Mouse (Mus musculus): ENCODE measurements around the gene Rmnd5b.
"Not testable (repeated sequence)": the region's sequence is repeated elsewhere in the genome, so short reads cannot be mapped to it uniquely, and the experiment has no call there.

The Rmnd5b gene

GRCm38 (mm10) chr11:51635525-51636322 is at the start of gene Rmnd5b:
Gene Rmnd5b, minus strand, starts transcription at chr11:51635896.
- peak; percentile 92 for DNase-seq (ENCODE audit: low spot score in 2 of 2)

DNA sequence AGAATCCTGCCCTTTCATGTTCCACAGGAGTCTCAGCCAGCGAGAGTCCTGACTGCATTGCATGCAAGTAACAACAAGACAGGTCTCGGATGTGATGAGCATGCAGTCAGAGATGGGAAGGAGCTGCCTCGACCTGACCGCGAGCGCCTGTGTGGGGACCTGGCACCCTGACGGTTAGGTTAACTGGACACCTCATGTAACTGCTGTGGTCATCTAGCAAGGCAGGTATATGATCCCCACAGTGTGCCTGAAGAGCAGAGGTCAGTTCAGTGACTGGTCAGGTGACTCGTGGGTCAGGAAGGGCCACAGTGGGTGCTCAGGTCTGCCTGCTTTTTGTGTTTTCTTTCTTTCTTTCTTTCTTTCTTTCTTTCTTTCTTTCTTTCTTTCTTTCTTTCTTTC is 46.3 kb upstream of the Rmnd5b start:
- DNase-seq (ENCODE audit: low spot score in 2 of 2) = no peak

- DNase-seq (ENCODE audit: low spot score in 2 of 2) = peak; percentile 75 to 87
Observed at GRCm38 (mm10) chr11:51681324-51681975, 45.8 kb upstream of the Rmnd5b start.

DNA sequence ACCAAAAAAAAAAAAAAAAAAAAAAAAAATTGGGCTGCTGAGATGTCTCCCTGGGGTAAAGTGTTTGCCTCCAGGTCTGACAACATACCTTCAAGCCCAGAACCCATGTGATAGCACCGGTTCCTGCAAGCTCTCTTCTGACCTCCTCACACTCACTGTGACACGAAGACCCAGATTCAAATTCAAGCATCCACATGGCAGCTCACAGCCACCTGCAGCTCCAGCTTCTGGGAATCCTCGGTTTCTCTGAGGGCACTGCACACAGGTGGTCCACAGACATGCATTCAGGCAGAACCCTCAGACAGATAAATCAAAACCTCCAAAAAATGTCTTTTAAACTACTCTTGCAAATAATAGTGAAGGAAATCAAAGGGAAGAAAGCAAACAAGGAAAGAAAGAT is 43.8 kb upstream of the Rmnd5b start:
- DNase-seq (ENCODE audit: low spot score in 2 of 2) = no peak

GRCm38 (mm10) chr11:51677737-51678418 is 42.2 kb upstream of the Rmnd5b start:
- no peak for DNase-seq (ENCODE audit: low spot score in 2 of 2)

GRCm38 (mm10) chr11:51675386-51675785 is 39.7 kb upstream of the Rmnd5b start:
- DNase-seq (ENCODE audit: low spot score in 2 of 2) = no peak

DNA sequence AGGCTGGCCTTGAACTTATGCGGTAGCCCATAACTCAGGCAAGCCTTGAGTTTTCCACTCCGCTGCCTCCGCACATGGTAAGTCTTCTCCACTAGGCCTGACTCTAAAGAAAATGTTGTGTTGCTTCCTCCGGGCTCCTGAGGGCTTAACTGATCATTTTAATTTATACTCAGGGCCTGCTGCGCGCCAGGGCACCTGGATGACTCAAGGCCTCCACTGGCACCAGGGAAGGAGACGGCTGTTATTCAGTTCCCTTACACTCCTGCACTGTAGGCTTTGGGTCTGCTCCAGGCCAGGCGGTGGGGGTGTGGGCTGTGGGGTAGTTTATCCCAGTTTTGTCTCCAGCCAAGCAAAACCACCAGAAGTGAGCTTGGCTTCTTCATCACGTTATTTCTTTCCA is 37.6 kb upstream of the Rmnd5b start:
- no peak for DNase-seq (ENCODE audit: low spot score in 2 of 2)

- DNase-seq (ENCODE audit: low spot score in 2 of 2) = no peak
Observed at GRCm38 (mm10) chr11:51671376-51671775, 35.7 kb upstream of the Rmnd5b start.

DNA sequence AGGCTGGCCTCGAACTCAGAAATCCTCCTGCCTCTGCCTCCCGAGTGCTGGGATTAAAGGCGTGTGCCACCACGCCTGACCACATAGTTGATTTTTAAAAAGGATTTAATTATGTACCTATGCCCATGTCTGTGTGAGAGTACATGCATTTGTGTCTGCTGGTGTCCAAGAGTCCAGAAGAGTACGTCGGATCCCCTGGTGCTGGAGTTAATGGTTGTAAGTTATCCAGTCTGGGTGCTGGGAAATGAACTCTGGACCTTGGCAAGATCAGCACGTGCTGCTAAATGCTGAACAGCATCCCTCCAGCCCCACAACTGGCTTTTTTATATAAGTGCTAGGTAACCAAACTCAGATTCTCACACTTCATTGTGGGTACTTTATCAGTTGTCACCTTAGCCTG is 35.1 kb upstream of the Rmnd5b start:
- DNase-seq (ENCODE audit: low spot score in 2 of 2) = no peak

DNA sequence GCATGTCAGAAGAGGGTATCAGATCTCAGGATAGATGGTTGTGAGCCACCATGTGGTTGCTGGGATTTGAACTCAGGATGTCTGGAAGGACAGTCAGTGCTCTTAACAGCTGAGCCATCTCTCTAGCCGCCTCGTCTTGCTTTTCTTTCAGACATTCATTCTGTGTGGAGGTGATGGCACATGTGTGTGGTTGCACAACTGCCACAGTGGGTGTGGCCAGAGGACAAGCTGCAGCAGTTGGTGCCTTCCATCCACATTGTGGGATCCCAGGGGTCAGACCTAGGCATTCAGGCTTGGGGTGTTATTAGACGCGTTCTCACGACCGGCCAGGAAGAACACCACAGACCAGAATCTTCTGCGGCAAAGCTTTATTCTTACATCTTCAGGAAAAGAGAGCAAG is 29.1 kb upstream of the Rmnd5b start:
- DNase-seq (ENCODE audit: low spot score in 2 of 2) = not testable (repeated sequence)

DNA sequence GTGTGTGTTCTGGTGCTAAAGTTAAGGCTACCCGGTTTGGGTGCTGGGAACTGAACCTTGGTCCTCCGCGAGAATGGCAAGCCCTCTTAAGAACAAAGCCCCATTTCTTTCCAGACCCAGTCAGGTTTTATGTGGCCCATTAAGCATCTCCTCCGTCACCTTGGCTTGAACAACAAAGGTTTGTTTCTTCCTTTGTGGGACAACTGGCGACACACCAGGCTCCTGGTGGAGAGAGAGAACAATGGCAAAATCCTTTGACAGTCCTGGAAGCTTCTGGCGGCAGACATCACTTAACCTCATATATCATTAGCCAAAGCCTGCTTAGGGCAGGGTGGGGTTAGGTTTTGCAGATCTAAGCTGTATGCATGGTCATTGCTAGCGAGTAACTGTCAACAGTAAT is 26.9 kb upstream of the Rmnd5b start:
- no peak for DNase-seq (ENCODE audit: low spot score in 2 of 2)

GRCm38 (mm10) chr11:51661867-51662365 is 26.2 kb upstream of the Rmnd5b start:
- DNase-seq (ENCODE audit: low spot score in 2 of 2) = no peak

DNA sequence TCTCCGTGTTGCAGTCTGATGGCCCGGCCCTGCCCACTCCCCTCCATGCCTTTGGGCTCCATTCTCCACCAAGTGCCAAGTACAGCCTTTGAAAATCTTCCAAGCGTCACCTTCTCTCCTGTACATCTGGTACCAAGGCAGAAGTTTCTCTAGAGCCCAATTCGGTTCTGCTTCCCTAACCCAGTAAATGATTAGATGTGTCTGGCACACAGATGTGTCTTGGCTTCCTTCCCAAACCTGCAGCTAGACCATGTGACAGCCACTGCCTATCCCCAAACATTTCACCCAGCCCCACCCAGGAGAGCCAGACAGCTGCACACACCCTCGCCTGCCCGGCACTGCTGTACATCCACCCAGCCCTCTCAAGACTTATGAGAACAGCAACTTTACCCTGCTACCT is 23.0 kb upstream of the Rmnd5b start:
- DNase-seq (ENCODE audit: low spot score in 2 of 2) = no peak

- DNase-seq (ENCODE audit: low spot score in 2 of 2) = no peak
Observed at GRCm38 (mm10) chr11:51658291-51658690, 22.6 kb upstream of the Rmnd5b start.

DNA sequence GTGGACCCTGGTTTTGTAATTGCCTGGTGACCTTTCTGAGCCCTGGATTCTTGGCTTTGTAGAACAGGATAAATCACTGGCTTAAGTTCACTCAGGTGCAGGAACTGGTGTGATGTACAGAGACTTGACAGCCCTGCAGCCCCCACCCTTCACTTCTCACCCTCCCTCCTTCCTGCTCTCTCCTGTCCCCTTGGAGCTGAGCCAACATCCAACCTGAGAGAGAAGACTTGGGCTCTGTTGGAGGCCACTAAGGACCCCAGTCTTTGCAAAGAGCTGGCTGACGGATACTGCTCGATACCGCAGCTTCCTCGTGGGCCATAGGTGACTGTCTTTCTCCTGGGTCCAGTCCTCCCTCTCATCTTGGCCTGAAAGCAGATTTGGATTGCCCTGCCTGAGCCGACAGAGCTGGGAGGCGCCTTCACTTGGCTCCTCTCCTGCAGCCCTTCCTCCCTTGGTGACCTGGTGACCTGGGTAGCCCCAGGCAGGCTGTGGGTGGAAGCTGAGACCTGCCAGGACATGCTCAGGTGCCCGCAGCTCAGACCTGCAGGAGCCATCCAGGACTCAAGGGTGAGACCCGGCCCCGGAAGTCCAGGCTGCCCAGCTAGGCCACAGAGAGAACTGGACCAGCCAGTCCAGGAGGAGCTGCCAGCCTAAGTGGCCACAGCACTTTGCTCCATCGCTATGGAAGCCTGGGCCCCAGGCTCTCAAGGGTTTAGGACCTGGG is 21.3 kb upstream of the Rmnd5b start:
- DNase-seq (ENCODE audit: low spot score in 2 of 2) = no peak

DNA sequence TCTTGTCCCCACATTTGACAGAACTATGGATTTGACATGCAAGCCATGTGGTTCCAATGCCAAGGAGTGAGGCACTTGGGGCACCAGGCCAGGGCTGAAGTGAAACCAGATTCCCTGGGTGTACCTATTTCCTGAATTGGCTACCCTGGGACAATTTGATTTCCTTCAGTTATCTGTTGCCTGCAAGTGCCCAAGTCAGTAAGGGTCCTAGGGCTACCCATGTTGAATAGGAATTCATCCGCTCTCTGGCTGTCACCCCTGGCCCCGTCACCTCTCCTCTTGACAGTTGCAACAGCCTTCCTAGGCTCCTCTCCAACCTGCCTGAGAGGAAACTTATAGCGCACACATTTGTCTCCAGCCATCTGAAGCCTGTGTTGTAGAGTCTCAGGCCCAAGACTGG is 19.2 kb upstream of the Rmnd5b start:
- DNase-seq (ENCODE audit: low spot score in 2 of 2) = no peak

- DNase-seq (ENCODE audit: low spot score in 2 of 2) = no peak
Observed at GRCm38 (mm10) chr11:51653736-51654135, 18.0 kb upstream of the Rmnd5b start.

- DNase-seq (ENCODE audit: low spot score in 2 of 2) = no peak
Observed at GRCm38 (mm10) chr11:51652889-51653418, 17.3 kb upstream of the Rmnd5b start.

DNA sequence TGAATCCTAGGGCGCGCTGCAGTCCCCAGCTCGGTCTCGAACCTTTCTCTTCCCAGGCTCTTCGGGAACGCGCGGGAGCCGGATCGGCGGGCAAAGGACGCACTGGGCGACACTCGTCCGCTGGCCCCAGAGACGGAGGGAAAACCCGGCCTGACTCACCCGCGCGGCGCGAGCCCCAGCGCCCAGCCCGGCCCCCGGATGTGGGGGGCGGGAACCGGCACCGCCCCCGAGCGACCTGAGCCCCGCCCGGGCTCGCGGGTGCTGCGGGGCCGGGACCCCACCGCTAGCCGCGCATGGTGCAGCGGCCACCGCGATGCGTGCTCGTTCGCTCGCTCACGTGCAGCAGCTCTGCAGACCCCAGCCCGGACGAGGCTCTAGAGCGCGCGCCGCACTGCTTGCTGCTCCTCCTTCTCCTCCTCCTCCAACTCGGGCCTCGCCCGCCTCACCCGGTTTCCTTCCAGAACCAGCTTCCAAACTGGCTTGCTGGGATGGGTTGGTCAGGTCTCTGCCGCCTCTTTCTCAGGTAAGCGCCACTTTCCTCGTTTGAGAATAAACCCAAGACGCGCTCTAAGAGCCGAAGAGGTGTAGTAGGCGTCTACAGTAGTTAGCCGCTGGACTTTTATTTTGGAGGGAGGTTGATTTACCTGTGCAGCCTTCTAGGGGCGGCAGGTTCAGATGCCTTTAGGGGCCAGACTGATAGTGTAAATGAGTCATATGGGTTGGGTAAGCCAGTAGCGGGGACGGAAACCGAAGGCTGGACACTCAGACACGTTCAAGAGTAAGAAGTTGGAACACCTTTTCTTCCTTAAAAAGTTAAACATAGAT is 15.2 kb upstream of the Rmnd5b start, which contains the start of the genes N4bp3 and D930048N14Rik:
N4bp3 (minus strand) TSS at position 152 of the 825 bp plus-strand sequence.
D930048N14Rik (plus strand) TSS at position 264 of the 825 bp plus-strand sequence.
- DNase-seq (ENCODE audit: low spot score in 2 of 2) = no peak

GRCm38 (mm10) chr11:51650261-51650660 is 14.6 kb upstream of the Rmnd5b start:
- DNase-seq (ENCODE audit: low spot score in 2 of 2) = no peak

DNA sequence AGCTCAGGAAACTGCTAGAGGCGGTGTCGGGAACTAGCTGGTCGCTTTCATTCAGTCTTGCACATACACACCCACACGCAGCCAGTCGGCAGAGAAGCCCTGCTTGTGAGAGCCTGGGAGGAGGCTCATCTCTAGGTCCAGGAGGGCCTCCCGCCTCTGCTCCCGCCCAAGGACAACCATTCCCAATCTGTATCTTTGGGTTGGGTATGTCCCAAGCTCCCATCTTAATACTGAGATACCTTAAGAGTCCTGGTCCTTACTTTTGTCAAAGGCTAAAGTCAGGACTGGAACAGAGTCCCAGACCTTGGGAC is 14.1 kb upstream of the Rmnd5b start:
- no peak for DNase-seq (ENCODE audit: low spot score in 2 of 2)

Measured in frontal cortex, postnatal 25 days (tissue).